Mouse (Mus musculus): ENCODE data around the gene Nav2. TPM values are rescaled to one million over a fixed set of nuclear protein-coding genes. Genes with fewer than 3 reads are reported as not detected.

Gene Nav2
- total and polyA plus RNA-seq, 3 experiments, result 20.4 to 49.9 (median 34.4) TPM

DNA sequence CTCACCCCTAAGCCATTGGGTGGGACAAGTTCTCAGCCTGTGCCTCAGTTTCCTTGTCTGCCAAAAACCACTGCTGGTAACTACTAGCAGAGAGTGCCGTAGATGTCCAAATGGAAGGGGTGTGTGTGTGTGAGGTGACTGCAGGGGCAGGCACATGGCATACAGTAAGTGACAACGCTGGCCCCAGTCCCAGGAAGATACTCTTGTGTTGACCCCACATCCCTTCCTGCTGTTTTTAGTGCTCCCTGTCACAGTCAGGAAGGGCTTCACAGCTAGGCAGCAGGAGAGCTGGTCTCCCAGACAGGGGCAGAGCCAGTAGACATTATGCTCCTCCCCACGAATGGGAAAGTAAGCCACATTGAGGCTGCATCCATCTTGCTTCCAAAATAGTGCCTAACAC, 264.4 kb downstream of the Nav2 start:
- peaks cover 7% of the 10 kb centered on the region; the same call in 1 of the 2 replicates for H3K4me1 ChIP-seq (ENCODE audit: control insufficient read depth, insufficient read depth, low read length)
- H3K79me2 ChIP-seq (replicated peaks; ENCODE audit: control insufficient read depth, insufficient read depth, low read length), result no peaks in the 10 kb centered on the region
- H3K36me3 ChIP-seq (ENCODE audit: control insufficient read depth, insufficient read depth, low read length), result no peaks in the 10 kb centered on the region
- TF ChIP-seq CTCF (IDR thresholded peaks at IDR 0.05), result no peak
- TF ChIP-seq EP300 (IDR thresholded peaks at IDR 0.05; ENCODE audit: insufficient read depth, low read depth, low read length), result no peak
- no peak for TF ChIP-seq POLR2A (IDR thresholded peaks at IDR 0.05; ENCODE audit: insufficient read depth, low read depth, low read length)
- peak overlapping the region; percentile 54; the same call in 1 of the 2 replicates for H3K27ac ChIP-seq
- H3K9ac ChIP-seq (ENCODE audit: low read depth, low read length), result no peak overlapping the region
- H3K27me3 ChIP-seq (ENCODE audit: control insufficient read depth, insufficient read depth, low read length), result no peaks in the 10 kb centered on the region
- intact Hi-C loops (cut with DNase I), result no loop called here
- DNase-seq, result peak in 1 of 2 experiments; percentile 41
- WGBS, result 37% methylated on average over 3 of the region's 3 CpGs
- H3K4me3 ChIP-seq, result no peak overlapping the region

GRCm38 (mm10) chr7:49175784-49176409, 267.4 kb downstream of the Nav2 start:
- peaks cover 7% of the 10 kb centered on the region; the same call in 1 of the 2 replicates for H3K4me1 ChIP-seq (ENCODE audit: control insufficient read depth, insufficient read depth, low read length)
- H3K36me3 ChIP-seq (ENCODE audit: control insufficient read depth, insufficient read depth, low read length), result no peaks in the 10 kb centered on the region
- H3K9ac ChIP-seq (ENCODE audit: low read depth, low read length), result no peak overlapping the region
- WGBS, result 77% methylated on average over 9 of the region's 9 CpGs
- peak overlapping the region; percentile 36 for H3K27ac ChIP-seq
- no peak overlapping the region for H3K4me3 ChIP-seq
- H3K79me2 ChIP-seq (replicated peaks; ENCODE audit: control insufficient read depth, insufficient read depth, low read length), result no peaks in the 10 kb centered on the region
- no peak for TF ChIP-seq EP300 (IDR thresholded peaks at IDR 0.05; ENCODE audit: insufficient read depth, low read depth, low read length)
- TF ChIP-seq CTCF (IDR thresholded peaks at IDR 0.05), result no peak
- TF ChIP-seq POLR2A (IDR thresholded peaks at IDR 0.05; ENCODE audit: insufficient read depth, low read depth, low read length), result no peak
- no peaks in the 10 kb centered on the region for H3K27me3 ChIP-seq (ENCODE audit: control insufficient read depth, insufficient read depth, low read length)
- DNase-seq, result no peak
- intact Hi-C loops (cut with DNase I), result no loop called here

DNA sequence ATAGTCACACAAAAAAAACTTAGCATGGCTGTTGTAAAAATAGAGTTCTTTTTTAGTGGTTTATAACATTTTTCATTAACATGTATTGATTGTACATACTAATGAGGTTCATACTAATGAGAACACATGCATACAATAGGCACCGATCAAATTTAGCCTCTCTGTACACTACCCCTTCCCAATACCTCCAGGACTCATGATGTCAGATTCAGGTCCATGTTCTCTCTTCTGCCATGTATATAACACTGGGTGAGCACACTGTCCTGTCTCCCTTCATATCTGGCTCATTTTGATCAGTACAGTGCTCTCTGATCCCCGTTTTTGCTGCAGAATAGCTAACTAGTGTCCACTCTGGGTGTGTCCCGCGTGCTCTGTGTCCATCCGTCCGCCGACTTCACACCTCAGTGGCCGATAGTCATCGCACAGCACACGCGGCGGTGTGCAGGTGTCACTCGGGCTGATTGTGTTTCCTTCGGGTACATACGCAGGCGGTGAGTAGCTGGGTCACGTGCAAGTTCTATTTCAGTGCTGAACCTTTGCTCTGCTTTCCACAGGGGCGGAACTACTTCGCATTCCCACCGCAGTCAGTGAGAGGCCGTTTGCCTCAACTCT, 268.2 kb downstream of the Nav2 start:
- DNase-seq, result peak in 1 of 2 experiments; percentile 49
- peak; percentile 77; the same call in 1 of the 2 replicates for TF ChIP-seq EP300 (IDR thresholded peaks at IDR 0.05; ENCODE audit: insufficient read depth, low read depth, low read length)
- 0 out of 2 replicates have a peak, but pooled peaks have one; percentile 31 for TF ChIP-seq POLR2A (IDR thresholded peaks at IDR 0.05; ENCODE audit: insufficient read depth, low read depth, low read length)
- TF ChIP-seq CTCF (IDR thresholded peaks at IDR 0.05), result no peak
- intact Hi-C loops (cut with DNase I), result no loop called here
- Histone ChIP-seq H3K79me2 (replicated peaks; ENCODE audit: control insufficient read depth, insufficient read depth, low read length) (no peaks in the 10 kb centered on the region), H3K27ac (peak overlapping the region; percentile 43), H3K4me1 (ENCODE audit: control insufficient read depth, insufficient read depth, low read length) (peaks cover 9% of the 10 kb centered on the region; the same call in 1 of the 2 replicates), H3K36me3 (ENCODE audit: control insufficient read depth, insufficient read depth, low read length) (no peaks in the 10 kb centered on the region), H3K9ac (ENCODE audit: low read depth, low read length) (no peak overlapping the region), H3K4me3 (no peak overlapping the region), H3K27me3 (ENCODE audit: control insufficient read depth, insufficient read depth, low read length) (no peaks in the 10 kb centered on the region)
- WGBS, result 68% methylated on average over 21 of the region's 21 CpGs

GRCm38 (mm10) chr7:49178217-49178616, 269.7 kb downstream of the Nav2 start:
- intact Hi-C loops (cut with DNase I), result no loop called here
- no peaks in the 10 kb centered on the region for H3K36me3 ChIP-seq (ENCODE audit: control insufficient read depth, insufficient read depth, low read length)
- H3K9ac ChIP-seq (ENCODE audit: low read depth, low read length), result no peak overlapping the region
- peaks cover 6% of the 10 kb centered on the region; the same call in 1 of the 2 replicates for H3K4me1 ChIP-seq (ENCODE audit: control insufficient read depth, insufficient read depth, low read length)
- no peak for TF ChIP-seq POLR2A (IDR thresholded peaks at IDR 0.05; ENCODE audit: insufficient read depth, low read depth, low read length)
- no peak for TF ChIP-seq EP300 (IDR thresholded peaks at IDR 0.05; ENCODE audit: insufficient read depth, low read depth, low read length)
- TF ChIP-seq CTCF (IDR thresholded peaks at IDR 0.05), result no peak
- WGBS, result 20% methylated on average over 4 of the region's 4 CpGs
- H3K27ac ChIP-seq, result no peak overlapping the region
- no peak for DNase-seq
- H3K27me3 ChIP-seq (ENCODE audit: control insufficient read depth, insufficient read depth, low read length), result no peaks in the 10 kb centered on the region
- no peak overlapping the region for H3K4me3 ChIP-seq
- H3K79me2 ChIP-seq (replicated peaks; ENCODE audit: control insufficient read depth, insufficient read depth, low read length), result no peaks in the 10 kb centered on the region

DNA sequence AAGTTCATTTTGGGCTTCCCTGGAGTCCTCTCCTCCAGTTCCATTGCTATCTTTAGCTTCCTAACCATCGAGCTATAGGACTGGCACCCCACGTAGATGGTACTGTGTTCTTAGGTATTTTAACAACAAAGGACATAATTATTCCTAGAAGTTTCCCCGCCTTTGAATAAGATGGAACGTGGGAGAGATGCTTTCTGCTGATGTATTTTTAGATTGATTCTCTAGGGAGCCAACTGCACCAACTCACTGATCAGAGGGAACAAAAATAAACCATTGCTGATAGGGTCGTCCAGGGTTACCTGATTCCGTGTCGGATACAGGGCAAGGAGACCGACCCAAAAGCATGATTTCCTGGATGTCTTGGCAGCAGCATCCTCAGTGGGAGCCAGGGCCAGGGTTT, 272.5 kb downstream of the Nav2 start:
- no peak overlapping the region for H3K27ac ChIP-seq
- intact Hi-C loops (cut with DNase I), result no loop called here
- no peaks in the 10 kb centered on the region for H3K79me2 ChIP-seq (replicated peaks; ENCODE audit: control insufficient read depth, insufficient read depth, low read length)

DNA sequence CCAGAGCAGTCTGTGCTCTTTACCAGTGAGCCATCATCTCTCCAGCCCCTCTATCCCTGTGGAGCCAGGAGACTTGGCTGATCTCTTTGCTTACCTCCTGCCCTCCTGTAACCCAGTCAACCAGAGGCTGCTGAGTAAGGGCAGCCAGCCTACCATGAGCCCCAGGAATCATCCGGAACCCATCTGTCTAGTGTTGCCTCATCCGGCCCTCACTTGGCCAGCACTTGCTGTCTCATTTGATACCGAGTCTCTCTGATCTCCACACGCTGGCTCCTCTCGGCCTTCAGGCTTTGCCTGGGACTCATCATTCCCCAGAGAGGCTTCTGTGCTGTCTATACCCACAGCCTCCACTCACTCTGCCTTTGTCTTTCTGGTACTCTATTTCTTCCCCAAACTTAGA, 273.9 kb downstream of the Nav2 start:
- intact Hi-C loops (cut with DNase I), result no loop called here
- WGBS, result 79% methylated on average over 5 of the region's 5 CpGs
- H3K27ac ChIP-seq, result no peak overlapping the region
- H3K9ac ChIP-seq (ENCODE audit: low read depth, low read length), result no peak overlapping the region
- H3K36me3 ChIP-seq (ENCODE audit: control insufficient read depth, insufficient read depth, low read length), result no peaks in the 10 kb centered on the region
- no peak for DNase-seq
- no peaks in the 10 kb centered on the region for H3K27me3 ChIP-seq (ENCODE audit: control insufficient read depth, insufficient read depth, low read length)
- TF ChIP-seq CTCF (IDR thresholded peaks at IDR 0.05), result no peak
- no peak for TF ChIP-seq EP300 (IDR thresholded peaks at IDR 0.05; ENCODE audit: insufficient read depth, low read depth, low read length)
- no peak for TF ChIP-seq POLR2A (IDR thresholded peaks at IDR 0.05; ENCODE audit: insufficient read depth, low read depth, low read length)
- H3K79me2 ChIP-seq (replicated peaks; ENCODE audit: control insufficient read depth, insufficient read depth, low read length), result no peaks in the 10 kb centered on the region
- peaks cover 2% of the 10 kb centered on the region; the same call in 1 of the 2 replicates for H3K4me1 ChIP-seq (ENCODE audit: control insufficient read depth, insufficient read depth, low read length)
- no peak overlapping the region for H3K4me3 ChIP-seq

More for the DNA sequence above, 272.5 kb downstream of the Nav2 start:
- Histone ChIP-seq H3K9ac (ENCODE audit: low read depth, low read length) (no peak overlapping the region), H3K4me1 (ENCODE audit: control insufficient read depth, insufficient read depth, low read length) (peaks cover 2% of the 10 kb centered on the region; the same call in 1 of the 2 replicates), H3K4me3 (no peak overlapping the region), H3K27me3 (ENCODE audit: control insufficient read depth, insufficient read depth, low read length) (no peaks in the 10 kb centered on the region), H3K36me3 (ENCODE audit: control insufficient read depth, insufficient read depth, low read length) (no peaks in the 10 kb centered on the region)
- 43% methylated on average over 8 of the region's 8 CpGs for WGBS
- DNase-seq, result no peak
- no peak for TF ChIP-seq CTCF (IDR thresholded peaks at IDR 0.05)
- TF ChIP-seq EP300 (IDR thresholded peaks at IDR 0.05; ENCODE audit: insufficient read depth, low read depth, low read length), result no peak
- no peak for TF ChIP-seq POLR2A (IDR thresholded peaks at IDR 0.05; ENCODE audit: insufficient read depth, low read depth, low read length)

Data from heart, adult 2 months (tissue).